ENCODE assay signal across 18 mouse cellular contexts in genomic region chr13:59605221-59605922, GRCm38 (mm10). TPM values are rescaled to one million over a fixed set of nuclear protein-coding genes. Genes with fewer than 3 reads are reported as not detected.
DNase-seq lines count a peak whose midpoint lies in the region; ATAC-seq and TF ChIP-seq lines count a peak whose summit lies in the region.
"Had no signal": no experiment of that assay in that cellular context is flagged by ENCODE, and none has a peak within 500 bp of the region (broad histone marks: within the 10 kb centered on the region; RNA-seq: fewer than 3 reads in every experiment).

No protein-coding gene starts in this region.

- TF ChIP-seq EP300 in liver, postnatal 0 days (IDR thresholded peaks at IDR 0.05; ENCODE audit: low read depth): no peak

- no peaks in the 10 kb centered on the region for H3K9me3 ChIP-seq in liver, embryonic 12.5 days (replicated peaks)
- no peaks in the 10 kb centered on the region for H3K9me3 ChIP-seq in liver, postnatal 0 days (ENCODE audit: low read length)
- H3K9me3 ChIP-seq in liver, embryonic 15.5 days (replicated peaks): no peaks in the 10 kb centered on the region
- H3K9me3 ChIP-seq in stomach, embryonic 16.5 days (replicated peaks; ENCODE audit: control insufficient read depth, low read length): no peaks in the 10 kb centered on the region
- no peaks in the 10 kb centered on the region for H3K9me3 ChIP-seq in limb, embryonic 10.5 days (replicated peaks)
- H3K9me3 ChIP-seq: embryonic facial prominence, embryonic 15.5 days; forebrain, embryonic 10.5 days; heart, embryonic 12.5 days; hindbrain, embryonic 10.5 days had no signal

- no peak for TF ChIP-seq CTCF in liver, postnatal 0 days (IDR thresholded peaks at IDR 0.05; ENCODE audit: low read depth)

- H3K4me1 ChIP-seq in liver, embryonic 12.5 days: peaks cover 8% of the 10 kb centered on the region
- H3K4me1 ChIP-seq in liver, postnatal 0 days (ENCODE audit: insufficient read depth): peaks cover 10% of the 10 kb centered on the region; the same call in 1 of the 2 replicates
- 0 out of 2 replicates have a peak, but pooled peaks cover 11% of the 10 kb centered on the region for H3K4me1 ChIP-seq in liver, embryonic 15.5 days (replicated peaks)
- H3K4me1 ChIP-seq in stomach, embryonic 16.5 days (ENCODE audit: control insufficient read depth, insufficient read depth, low read length): no peaks in the 10 kb centered on the region
- no peaks in the 10 kb centered on the region for H3K4me1 ChIP-seq in limb, embryonic 10.5 days
- H3K4me1 ChIP-seq: embryonic facial prominence, embryonic 15.5 days; forebrain, embryonic 10.5 days had no signal

- H3K9ac ChIP-seq in liver, embryonic 12.5 days: no peak overlapping the region
- no peak overlapping the region for H3K9ac ChIP-seq in liver, postnatal 0 days (replicated peaks)
- no peak overlapping the region for H3K9ac ChIP-seq in liver, embryonic 15.5 days
- H3K9ac ChIP-seq in stomach, embryonic 16.5 days (ENCODE audit: low read length): no peak overlapping the region
- H3K9ac ChIP-seq: embryonic facial prominence, embryonic 15.5 days; heart, embryonic 12.5 days; hindbrain, embryonic 14.5 days had no signal

- H3K4me2 ChIP-seq in liver, embryonic 12.5 days: no peak overlapping the region
- H3K4me2 ChIP-seq in liver, postnatal 0 days (ENCODE audit: low read depth, low read length): no peak overlapping the region
- H3K4me2 ChIP-seq in liver, embryonic 15.5 days: no peak overlapping the region
- no peak overlapping the region for H3K4me2 ChIP-seq in stomach, embryonic 16.5 days (ENCODE audit: low read depth, low read length)
- H3K4me2 ChIP-seq: embryonic facial prominence, embryonic 15.5 days; heart, embryonic 12.5 days; hindbrain, embryonic 14.5 days had no signal

- ATAC-seq in liver, embryonic 12.5 days: peak; percentile 47; the same call in 1 of the 2 replicates
- no peak for ATAC-seq in liver, postnatal 0 days
- ATAC-seq in liver, embryonic 15.5 days (ENCODE audit: insufficient read depth): peak; percentile 51; the same call in 1 of the 2 replicates
- ATAC-seq in stomach, embryonic 16.5 days (ENCODE audit: insufficient read depth, low FRiP score): peak; percentile 79
- ATAC-seq: forebrain, embryonic 14.5 days had no signal

- H3K27ac ChIP-seq in liver, embryonic 12.5 days: peak overlapping the region; percentile 54; the same call in 1 of the 2 replicates
- H3K27ac ChIP-seq in liver, postnatal 0 days (ENCODE audit: low read depth): no peak overlapping the region
- H3K27ac ChIP-seq in liver, embryonic 15.5 days (replicated peaks): peak overlapping the region; percentile 43; the same call in 1 of the 2 replicates
- H3K27ac ChIP-seq in stomach, embryonic 16.5 days (ENCODE audit: low read length): 0 out of 2 replicates have a peak overlapping the region, but pooled peaks have one; percentile 29
- H3K27ac ChIP-seq in limb, embryonic 10.5 days: no peak overlapping the region
- H3K27ac ChIP-seq: embryonic facial prominence, embryonic 15.5 days; forebrain, embryonic 10.5 days; hindbrain, embryonic 10.5 days; hindbrain, embryonic 14.5 days had no signal

- WGBS in liver, embryonic 12.5 days (ENCODE audit: insufficient replicate concordance): 68% methylated on average over 10 of the region's 10 CpGs
- 55% methylated on average over 10 of the region's 10 CpGs for WGBS in liver, postnatal 0 days (ENCODE audit: insufficient replicate concordance)
- WGBS in liver, embryonic 15.5 days (ENCODE audit: insufficient replicate concordance): 63% methylated on average over 10 of the region's 10 CpGs
- WGBS in stomach, embryonic 16.5 days: 58% methylated on average over 10 of the region's 10 CpGs
- 90% methylated on average over 10 of the region's 10 CpGs for whole genome bisulfite sequencing in limb, embryonic 10.5 days

- H3K4me3 ChIP-seq in liver, embryonic 12.5 days: no peak overlapping the region
- H3K4me3 ChIP-seq in liver, postnatal 0 days (ENCODE audit: low read depth, low read length): no peak overlapping the region
- H3K4me3 ChIP-seq in liver, embryonic 15.5 days (replicated peaks): no peak overlapping the region
- H3K4me3 ChIP-seq in stomach, embryonic 16.5 days (replicated peaks; ENCODE audit: low read length): no peak overlapping the region
- H3K4me3 ChIP-seq in limb, embryonic 10.5 days: no peak overlapping the region
- H3K4me3 ChIP-seq: embryonic facial prominence, embryonic 15.5 days; erythroblast, embryonic 14.5 days; forebrain, embryonic 10.5 days; heart, embryonic 12.5 days; hindbrain, embryonic 10.5 days had no signal

- no peaks in the 10 kb centered on the region for H3K27me3 ChIP-seq in liver, embryonic 12.5 days (replicated peaks)
- H3K27me3 ChIP-seq in liver, postnatal 0 days (ENCODE audit: insufficient read depth, low read length): no peaks in the 10 kb centered on the region
- H3K27me3 ChIP-seq in liver, embryonic 15.5 days: no peaks in the 10 kb centered on the region
- H3K27me3 ChIP-seq in stomach, embryonic 16.5 days (ENCODE audit: control insufficient read depth, insufficient read depth, low read length): no peaks in the 10 kb centered on the region
- no peaks in the 10 kb centered on the region for H3K27me3 ChIP-seq in limb, embryonic 10.5 days (ENCODE audit: low read depth, poor library complexity, severe bottlenecking)
- H3K27me3 ChIP-seq: embryonic facial prominence, embryonic 15.5 days; heart, embryonic 12.5 days had no signal

- no peak for DNase-seq in liver, postnatal 0 days
- no peak for DNase-seq in kidney, postnatal 25 days
- DNase-seq in neural tube, embryonic 10.5 days (ENCODE audit: extremely low spot score, low spot score): no peak
- no peak for DNase-seq in limb, embryonic 10.5 days (ENCODE audit: low spot score)
- DNase-seq: adrenal gland, postnatal 25 days; cerebellum, adult 18-20 months; cerebellum, adult 9-11 months; gastrocnemius, postnatal 10 days had no signal

- H3K36me3 ChIP-seq in liver, embryonic 12.5 days: peaks cover 87% of the 10 kb centered on the region
- H3K36me3 ChIP-seq in liver, postnatal 0 days (replicated peaks; ENCODE audit: insufficient read depth, low read length): peaks cover 37% of the 10 kb centered on the region
- peaks cover 52% of the 10 kb centered on the region for H3K36me3 ChIP-seq in liver, embryonic 15.5 days (replicated peaks)
- H3K36me3 ChIP-seq in stomach, embryonic 16.5 days (ENCODE audit: control insufficient read depth, insufficient read depth, low read length): peaks cover 27% of the 10 kb centered on the region
- H3K36me3 ChIP-seq in limb, embryonic 10.5 days: peaks cover 99% of the 10 kb centered on the region

RNA-seq across cellular contexts. Expression of gene Naa35, which starts 20.3 kb away (rescaled TPM):
- polyA plus RNA-seq in liver, embryonic 12.5 days (2016; fragmentation: Nextera tagmentation; extraction: Ambion mirVana): 35.5 and 37.2 TPM in 2 replicates
- polyA plus RNA-seq in liver, postnatal 0 days (2015; fragmentation: Nextera tagmentation; extraction: Ambion mirVana): 22.9 and 32.5 TPM in 2 replicates
- polyA plus RNA-seq in liver, embryonic 15.5 days (2015; fragmentation: Nextera tagmentation; extraction: Ambion mirVana): 23.8 and 26.5 TPM in 2 replicates
- 73.0 and 87.5 TPM in 2 replicates for polyA plus RNA-seq in stomach, embryonic 16.5 days (2015; fragmentation: Nextera tagmentation; extraction: Ambion mirVana)
- 99.5 and 116 TPM in 2 replicates for polyA plus RNA-seq in limb, embryonic 10.5 days (2016; fragmentation: Nextera tagmentation; extraction: Ambion mirVana)

RNA-seq across cellular contexts. Expression of gene Agtpbp1, which starts 20.3 kb away (rescaled TPM):
- 12.1 and 13.2 TPM in 2 replicates for polyA plus RNA-seq in liver, embryonic 12.5 days (2016; fragmentation: Nextera tagmentation; extraction: Ambion mirVana)
- polyA plus RNA-seq in liver, postnatal 0 days (2015; fragmentation: Nextera tagmentation; extraction: Ambion mirVana): 5.4 and 6.4 TPM in 2 replicates
- polyA plus RNA-seq in liver, embryonic 15.5 days (2015; fragmentation: Nextera tagmentation; extraction: Ambion mirVana): 6.7 and 7.5 TPM in 2 replicates
- polyA plus RNA-seq in stomach, embryonic 16.5 days (2015; fragmentation: Nextera tagmentation; extraction: Ambion mirVana): 17.4 and 18.1 TPM in 2 replicates
- 10.0 and 11.6 TPM in 2 replicates for polyA plus RNA-seq in limb, embryonic 10.5 days (2016; fragmentation: Nextera tagmentation; extraction: Ambion mirVana)

Comparison
In these comparisons a context has a peak if more than half of its experiments do, and no peak if none do; other contexts are left out.
1. H3K27ac ChIP-seq: peak in liver, embryonic 12.5 days (single experiment), liver, embryonic 15.5 days (single experiment) and stomach, embryonic 16.5 days (single experiment); none in liver, postnatal 0 days (single experiment) and limb, embryonic 10.5 days (single experiment).